In genomic region chr2:154437191-154437527, GRCm38 (mm10) we compare ENCODE assay signal across 8 mouse cellular contexts. TPM values are rescaled to one million over a fixed set of nuclear protein-coding genes. Genes with fewer than 3 reads are reported as not detected.
DNase-seq lines count a peak whose midpoint lies in the region; ATAC-seq and TF ChIP-seq lines count a peak whose summit lies in the region.

No protein-coding gene starts in this region.

- peak overlapping the region; percentile 93 for H3K4me3 ChIP-seq in kidney, postnatal 0 days (replicated peaks; ENCODE audit: low read depth, low read length)
- peak overlapping the region; percentile 89 for H3K4me3 ChIP-seq in cortical plate, adult 2 months (ENCODE audit: insufficient read depth, low read length)
- H3K4me3 ChIP-seq in hindbrain, embryonic 15.5 days, result peak overlapping the region; percentile 59
- peak overlapping the region; percentile 67 for H3K4me3 ChIP-seq in midbrain, embryonic 15.5 days

- no peak for ATAC-seq in kidney, postnatal 0 days (replicated peaks; ENCODE audit: low FRiP score, low read depth)
- no peak for ATAC-seq in hindbrain, embryonic 15.5 days (ENCODE audit: low FRiP score, low read depth)
- no peak for ATAC-seq in midbrain, embryonic 15.5 days (replicated peaks)

- TF ChIP-seq CTCF in kidney, postnatal 0 days (IDR thresholded peaks at IDR 0.05; ENCODE audit: low read depth), result no peak
- no peak for TF ChIP-seq CTCF in cortical plate, adult 2 months (IDR thresholded peaks at IDR 0.05; ENCODE audit: extremely low read depth, insufficient read depth, low read length)

- no peaks in the 10 kb centered on the region for H3K36me3 ChIP-seq in kidney, postnatal 0 days (ENCODE audit: insufficient read depth, low read length)
- no peaks in the 10 kb centered on the region for H3K36me3 ChIP-seq in hindbrain, embryonic 15.5 days
- H3K36me3 ChIP-seq in midbrain, embryonic 15.5 days (replicated peaks), result no peaks in the 10 kb centered on the region

- TF ChIP-seq POLR2A in cortical plate, adult 2 months (IDR thresholded peaks at IDR 0.05; ENCODE audit: extremely low read depth, insufficient read depth, low read length), result no peak

- H3K27ac ChIP-seq in kidney, postnatal 0 days, result peak overlapping the region; percentile 96
- no peak overlapping the region for H3K27ac ChIP-seq in cortical plate, adult 2 months (ENCODE audit: insufficient read depth, low read length)
- peak overlapping the region; percentile 85 for H3K27ac ChIP-seq in hindbrain, embryonic 15.5 days (replicated peaks)
- H3K27ac ChIP-seq in midbrain, embryonic 15.5 days, result peak overlapping the region; percentile 88

- 6% methylated on average over 7 of the region's 7 CpGs for WGBS in kidney, postnatal 0 days
- 13% methylated on average over 7 of the region's 7 CpGs for WGBS in hindbrain, embryonic 15.5 days
- WGBS in midbrain, embryonic 15.5 days, result 13% methylated on average over 7 of the region's 7 CpGs

- peaks cover 3% of the 10 kb centered on the region; the same call in 1 of the 2 replicates for H3K4me1 ChIP-seq in kidney, postnatal 0 days (replicated peaks; ENCODE audit: insufficient read depth, low read length)
- H3K4me1 ChIP-seq in cortical plate, adult 2 months (ENCODE audit: control insufficient read depth, insufficient read depth, low read length), result no peaks in the 10 kb centered on the region; the same call in 1 of the 2 replicates
- peaks cover 35% of the 10 kb centered on the region for H3K4me1 ChIP-seq in hindbrain, embryonic 15.5 days (replicated peaks)
- peaks cover 30% of the 10 kb centered on the region for H3K4me1 ChIP-seq in midbrain, embryonic 15.5 days

- DNase-seq in kidney, postnatal 0 days (ENCODE audit: low spot score), result no peak
- DNase-seq in kidney, postnatal 10 days, result no peak
- DNase-seq in ovary, postnatal 10 days (ENCODE audit: low spot score), result no peak
- no peak for DNase-seq in layer of hippocampus, adult 9-11 months
- DNase-seq in adrenal gland, adult 8-10 months, result no peak

- peak overlapping the region; percentile 71 for H3K4me2 ChIP-seq in kidney, postnatal 0 days (ENCODE audit: low read length)
- peak overlapping the region; percentile 66 for H3K4me2 ChIP-seq in hindbrain, embryonic 15.5 days
- peak overlapping the region; percentile 60 for H3K4me2 ChIP-seq in midbrain, embryonic 15.5 days

- H3K27me3 ChIP-seq in kidney, postnatal 0 days (ENCODE audit: insufficient read depth, low read length), result no peaks in the 10 kb centered on the region
- no peaks in the 10 kb centered on the region for H3K27me3 ChIP-seq in hindbrain, embryonic 15.5 days
- no peaks in the 10 kb centered on the region for H3K27me3 ChIP-seq in midbrain, embryonic 15.5 days (replicated peaks)

- H3K9ac ChIP-seq in kidney, postnatal 0 days (ENCODE audit: low read depth, low read length), result peak overlapping the region; percentile 98
- peak overlapping the region; percentile 90 for H3K9ac ChIP-seq in hindbrain, embryonic 15.5 days
- peak overlapping the region; percentile 86 for H3K9ac ChIP-seq in midbrain, embryonic 15.5 days

- H3K9me3 ChIP-seq in kidney, postnatal 0 days (replicated peaks; ENCODE audit: low read length), result no peaks in the 10 kb centered on the region
- H3K9me3 ChIP-seq in hindbrain, embryonic 15.5 days, result no peaks in the 10 kb centered on the region
- H3K9me3 ChIP-seq in midbrain, embryonic 15.5 days, result no peaks in the 10 kb centered on the region

RNA-seq across cellular contexts. Expression of gene Cbfa2t2, which starts 0.9 kb away (rescaled TPM):
- polyA plus RNA-seq in kidney, postnatal 0 days (2015; fragmentation: Nextera tagmentation; extraction: Ambion mirVana), result 23.6 and 26.0 TPM in 2 replicates
- polyA plus RNA-seq in cortical plate, adult 2 months (2012; rRNA removed), result 30.4 and 32.9 TPM in 2 replicates
- polyA plus RNA-seq in hindbrain, embryonic 15.5 days (2015; fragmentation: Nextera tagmentation; extraction: Ambion mirVana), result 48.0 and 50.8 TPM in 2 replicates
- 55.8 and 59.3 TPM in 2 replicates for polyA plus RNA-seq in midbrain, embryonic 15.5 days (2015; fragmentation: Nextera tagmentation; extraction: Ambion mirVana)
- total RNA-seq in adrenal gland, adult 8-10 months (2022), result 10 to 100 TPM; 34.0 to 55.4 (median 43.4) TPM

RNA-seq across cellular contexts. Expression of gene Snta1, which starts 29.3 kb away (rescaled TPM):
- polyA plus RNA-seq in kidney, postnatal 0 days (2015; fragmentation: Nextera tagmentation; extraction: Ambion mirVana), result 16.8 and 16.9 TPM in 2 replicates
- polyA plus RNA-seq in cortical plate, adult 2 months (2012; rRNA removed), result 36.2 and 37.7 TPM in 2 replicates
- polyA plus RNA-seq in hindbrain, embryonic 15.5 days (2015; fragmentation: Nextera tagmentation; extraction: Ambion mirVana), result 13.0 and 13.7 TPM in 2 replicates
- 10.2 and 13.2 TPM in 2 replicates for polyA plus RNA-seq in midbrain, embryonic 15.5 days (2015; fragmentation: Nextera tagmentation; extraction: Ambion mirVana)
- 10 to 100 TPM; 21.3 to 37.6 (median 31.5) TPM for total RNA-seq in adrenal gland, adult 8-10 months (2022)
